Mouse (Mus musculus) heart, embryonic 11.5 days (tissue): ENCODE data around the gene Depdc1b. TPM values are rescaled to one million over a fixed set of nuclear protein-coding genes. Genes with fewer than 3 reads are reported as not detected.

Source experiments
- ATAC-seq: fragments of 200-750 bp; cut with Nextera tagmentation; replicated peaks from 2 replicates; pipeline ENCODE4 v1.8.0; 2017; ENCODE audit warnings: moderate library complexity; ENCODE audit not compliant: insufficient number of reproducible peaks, low FRiP score, low TSS enrichment
- H3K27ac ChIP-seq: fragments of 300-500 bp; sonication (generic); 2 replicates; pipeline ENCODE4 v1.5.1; 2014; ENCODE audit warnings: mild to moderate bottlenecking, low read depth, low read length
- H3K27me3 ChIP-seq: fragments of 300-500 bp; sonication (generic); 2 replicates; pipeline ENCODE4 v1.6.1; 2014; ENCODE audit warnings: mild to moderate bottlenecking, low read length, mixed read lengths; ENCODE audit not compliant: control insufficient read depth, insufficient read depth
- H3K36me3 ChIP-seq: fragments of 300-500 bp; sonication (generic); 2 replicates; pipeline ENCODE4 v1.6.1; 2014; ENCODE audit warnings: mild to moderate bottlenecking, low read length, moderate library complexity, mixed read lengths; ENCODE audit not compliant: control insufficient read depth, insufficient read depth
- H3K4me1 ChIP-seq: fragments of 300-500 bp; sonication (generic); 2 replicates; pipeline ENCODE4 v1.6.1; 2014; ENCODE audit warnings: low read length; ENCODE audit not compliant: control insufficient read depth, insufficient read depth
- H3K4me2 ChIP-seq: fragments of 300-500 bp; sonication (generic); 2 replicates; pipeline ENCODE4 v1.6.1; 2014; ENCODE audit warnings: mild to moderate bottlenecking, moderate library complexity
- H3K4me3 ChIP-seq: fragments of 300-500 bp; sonication (generic); 2 replicates; pipeline ENCODE4 v1.5.1; 2014; ENCODE audit warnings: low read depth, low read length
- H3K9ac ChIP-seq: fragments of 300-500 bp; sonication (generic); 2 replicates; pipeline ENCODE4 v1.6.1; 2014; ENCODE audit warnings: mild to moderate bottlenecking, low read depth, low read length, moderate library complexity
- H3K9me3 ChIP-seq: fragments of 300-500 bp; sonication (generic); replicated peaks from 2 replicates; pipeline ENCODE4 v1.6.1; 2016; ENCODE audit warnings: low read length; ENCODE audit not compliant: control insufficient read depth
- WGBS: fragments of 180-500 bp; shearing (Covaris S2); extraction: QIAGEN DNeasy Blood & Tissue Kit; methylation state at CpG from one replicate; pipeline ENCODE4 v1.1.7; 2014; ENCODE audit not compliant: insufficient replicate concordance; 5-methylcytosine and 5-hydroxymethylcytosine counted together
- polyA plus RNA-seq: library from polyadenylated mRNA; unstranded; fragments of >200 nt; fragmentation: Nextera tagmentation; extraction: Ambion mirVana; gene quantifications from 2 replicates; pipeline ENCODE4 v1.2.1, GENCODE M21; 2014

Depdc1b gene
- polyA plus RNA-seq, 1 experiment from 2014 or later: 6.7 TPM

DNA sequence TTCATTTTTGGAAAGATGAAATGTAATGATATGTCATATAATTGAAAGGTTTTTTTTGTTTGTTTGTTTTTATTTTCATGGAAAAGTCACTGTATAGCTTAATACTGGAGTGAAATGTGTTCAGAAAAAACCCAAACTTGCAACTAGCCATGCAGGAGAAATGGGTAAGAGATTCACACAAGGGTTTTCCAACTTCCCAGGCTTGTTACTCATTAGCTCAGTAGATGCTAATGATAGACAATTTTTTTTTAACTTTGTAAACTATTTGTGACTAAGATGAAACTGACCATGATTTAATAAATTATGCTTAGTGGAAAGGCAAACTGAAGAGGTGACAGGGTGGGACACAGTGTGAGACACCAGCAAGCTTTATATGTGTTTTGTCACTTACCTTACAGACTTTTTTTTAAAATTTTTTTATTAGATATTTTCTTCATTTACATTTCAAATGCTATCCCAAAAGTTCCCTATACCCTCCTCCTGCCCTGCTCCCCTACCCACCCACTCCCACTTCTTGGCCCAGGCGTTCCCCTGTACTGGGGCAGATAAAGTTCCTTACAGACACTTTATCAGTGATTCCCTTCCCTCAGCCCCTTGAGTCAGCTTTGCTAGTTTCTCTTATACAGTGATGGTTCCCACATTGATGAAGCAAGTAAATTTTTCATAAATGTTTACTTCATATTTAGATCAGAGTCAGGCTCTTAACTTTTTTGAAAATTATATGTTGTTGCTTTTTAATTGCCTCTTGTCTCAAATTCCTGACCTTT, 102.8 kb downstream of the Depdc1b start:
- H3K36me3 ChIP-seq: no peaks in the 10 kb centered on the region
- WGBS: 33% methylated on average over 1 of the region's 1 CpGs
- H3K27ac ChIP-seq: no peak overlapping the region
- no peak overlapping the region for H3K4me3 ChIP-seq
- H3K4me1 ChIP-seq: no peaks in the 10 kb centered on the region
- no peak overlapping the region for H3K4me2 ChIP-seq
- no peak overlapping the region for H3K9ac ChIP-seq
- H3K9me3 ChIP-seq: no peaks in the 10 kb centered on the region
- no peak for ATAC-seq
- no peaks in the 10 kb centered on the region for H3K27me3 ChIP-seq

- no peak overlapping the region for H3K4me2 ChIP-seq
- no peak overlapping the region for H3K9ac ChIP-seq
- no peak overlapping the region for H3K4me3 ChIP-seq
- WGBS: 75% methylated on average over 5 of the region's 5 CpGs
- no peak overlapping the region for H3K27ac ChIP-seq
- H3K27me3 ChIP-seq: no peaks in the 10 kb centered on the region
- ATAC-seq: no peak
- H3K4me1 ChIP-seq: no peaks in the 10 kb centered on the region
- no peaks in the 10 kb centered on the region for H3K9me3 ChIP-seq
- no peaks in the 10 kb centered on the region for H3K36me3 ChIP-seq
Observed at GRCm38 (mm10) chr13:108426322-108426721, 110.2 kb downstream of the Depdc1b start.

- Histone ChIP-seq H3K9ac (no peak overlapping the region), H3K9me3 (no peaks in the 10 kb centered on the region), H3K36me3 (no peaks in the 10 kb centered on the region), H3K4me1 (no peaks in the 10 kb centered on the region), H3K27me3 (no peaks in the 10 kb centered on the region), H3K27ac (no peak overlapping the region), H3K4me2 (no peak overlapping the region), H3K4me3 (no peak overlapping the region)
- ATAC-seq: no peak
- WGBS: 76% methylated on average over 6 of the region's 6 CpGs
Observed at GRCm38 (mm10) chr13:108428809-108429208, 112.7 kb downstream of the Depdc1b start.

GRCm38 (mm10) chr13:108429623-108430022, 113.5 kb downstream of the Depdc1b start:
- Histone ChIP-seq H3K27me3 (no peaks in the 10 kb centered on the region), H3K9me3 (no peaks in the 10 kb centered on the region), H3K4me2 (no peak overlapping the region), H3K4me3 (no peak overlapping the region), H3K36me3 (no peaks in the 10 kb centered on the region), H3K4me1 (no peaks in the 10 kb centered on the region), H3K27ac (no peak overlapping the region), H3K9ac (no peak overlapping the region)
- WGBS: 69% methylated on average over 2 of the region's 2 CpGs
- ATAC-seq: no peak

GRCm38 (mm10) chr13:108431776-108432175, 115.6 kb downstream of the Depdc1b start:
- WGBS: 85% methylated on average over 3 of the region's 3 CpGs
- ATAC-seq: no peak
- H3K9me3 ChIP-seq: no peaks in the 10 kb centered on the region

DNA sequence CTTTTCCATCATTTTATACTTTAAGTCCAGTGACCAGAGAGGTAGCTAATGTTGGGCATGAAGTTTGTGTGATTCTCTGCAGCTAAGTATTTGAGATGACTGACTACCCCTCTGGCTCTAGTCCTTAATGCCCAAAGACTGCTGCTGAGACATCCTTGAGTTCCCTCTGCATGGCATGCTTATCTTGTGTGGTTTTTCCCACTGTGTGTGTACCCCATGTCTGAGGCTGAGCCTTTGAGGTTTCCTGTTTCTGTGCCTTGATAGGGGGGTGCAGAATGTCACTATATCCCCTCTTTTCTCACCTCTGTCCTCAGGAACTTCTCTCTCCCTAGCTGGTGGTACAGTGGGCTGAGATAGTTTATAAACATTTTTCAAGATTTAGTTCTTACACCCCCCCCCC, 119.6 kb downstream of the Depdc1b start:
- no peaks in the 10 kb centered on the region for H3K36me3 ChIP-seq
- no peaks in the 10 kb centered on the region for H3K9me3 ChIP-seq
- H3K4me2 ChIP-seq: no peak overlapping the region
- no peak overlapping the region for H3K9ac ChIP-seq
- no peak for ATAC-seq
- no peaks in the 10 kb centered on the region for H3K4me1 ChIP-seq
- no peaks in the 10 kb centered on the region for H3K27me3 ChIP-seq
- H3K27ac ChIP-seq: no peak overlapping the region
- no peak overlapping the region for H3K4me3 ChIP-seq

More at GRCm38 (mm10) chr13:108431776-108432175, 115.6 kb downstream of the Depdc1b start:
- Histone ChIP-seq H3K4me1 (no peaks in the 10 kb centered on the region), H3K36me3 (no peaks in the 10 kb centered on the region), H3K9ac (no peak overlapping the region), H3K27ac (no peak overlapping the region), H3K27me3 (no peaks in the 10 kb centered on the region), H3K4me2 (no peak overlapping the region), H3K4me3 (no peak overlapping the region)

DNA sequence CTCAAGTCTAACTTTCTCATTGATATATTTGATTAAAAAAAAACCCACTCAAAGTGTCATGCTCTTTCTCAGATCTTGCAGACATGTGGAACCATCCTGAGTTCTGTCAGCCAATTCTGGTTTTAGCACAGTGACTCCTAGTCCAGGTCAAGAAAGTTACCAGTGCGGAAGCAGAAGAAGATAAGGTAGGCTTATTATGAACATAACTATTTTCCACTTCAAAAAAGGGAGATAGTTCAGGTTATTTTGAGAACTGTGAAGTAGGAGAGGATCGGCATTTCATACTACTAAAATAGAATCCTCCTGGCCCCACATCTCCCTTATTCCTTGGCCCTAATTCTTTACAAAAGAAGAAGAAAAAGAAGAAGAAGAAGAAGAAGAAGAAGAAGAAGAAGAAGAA, 121.3 kb downstream of the Depdc1b start:
- Histone ChIP-seq H3K9ac (no peak overlapping the region), H3K4me3 (no peak overlapping the region), H3K9me3 (no peaks in the 10 kb centered on the region), H3K36me3 (no peaks in the 10 kb centered on the region), H3K27me3 (no peaks in the 10 kb centered on the region), H3K27ac (no peak overlapping the region), H3K4me1 (no peaks in the 10 kb centered on the region), H3K4me2 (no peak overlapping the region)
- 51% methylated on average over 2 of the region's 2 CpGs for WGBS
- no peak for ATAC-seq

GRCm38 (mm10) chr13:108439012-108439411, 122.9 kb downstream of the Depdc1b start:
- Histone ChIP-seq H3K27ac (no peak overlapping the region), H3K4me2 (no peak overlapping the region), H3K9ac (no peak overlapping the region), H3K4me1 (no peaks in the 10 kb centered on the region), H3K36me3 (no peaks in the 10 kb centered on the region), H3K27me3 (no peaks in the 10 kb centered on the region), H3K9me3 (no peaks in the 10 kb centered on the region), H3K4me3 (no peak overlapping the region)
- ATAC-seq: no peak
- 84% methylated on average over 1 of the region's 1 CpGs for WGBS

DNA sequence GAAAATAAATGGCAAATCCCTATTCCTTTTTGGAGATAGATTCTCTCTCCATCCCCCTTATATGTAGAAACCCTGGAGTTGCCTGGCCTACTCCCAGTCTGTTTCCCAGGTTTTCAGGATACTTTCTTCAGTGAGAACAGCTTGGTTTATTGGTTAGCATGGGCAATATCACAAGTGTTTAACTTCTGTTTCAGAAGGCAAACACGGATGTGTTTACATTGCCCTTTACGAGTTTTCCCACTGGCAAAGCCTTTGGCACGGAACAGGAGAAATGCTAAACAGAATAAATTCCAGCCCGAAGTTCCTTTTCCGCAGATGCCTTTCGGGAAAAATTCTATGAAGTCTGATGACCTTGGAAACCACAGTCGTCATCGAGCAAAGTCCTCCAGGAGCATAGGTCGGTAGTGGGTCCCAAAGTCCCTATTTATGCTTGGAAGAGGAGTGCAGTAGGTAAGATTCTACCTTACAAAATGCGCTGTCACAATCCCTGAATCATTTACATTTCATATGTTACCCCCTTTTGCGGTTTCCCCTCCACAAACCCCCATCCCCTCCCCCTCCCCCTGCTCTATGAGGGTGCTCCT, 132.3 kb downstream of the Depdc1b start:
- no peaks in the 10 kb centered on the region for H3K9me3 ChIP-seq
- no peaks in the 10 kb centered on the region for H3K36me3 ChIP-seq
- peaks cover 8% of the 10 kb centered on the region for H3K4me1 ChIP-seq
- 76% methylated on average over 11 of the region's 11 CpGs for WGBS
- H3K4me2 ChIP-seq: no peak overlapping the region
- no peak overlapping the region for H3K27ac ChIP-seq
- H3K4me3 ChIP-seq: no peak overlapping the region
- no peak overlapping the region for H3K9ac ChIP-seq
- no peaks in the 10 kb centered on the region for H3K27me3 ChIP-seq
- ATAC-seq: no peak
